Mouse (Mus musculus) right cerebral cortex, postnatal 36 days (tissue): Measurements from ENCODE around the gene Fam107b.
A peak's percentile ranks its signal among the peaks of the same experiment; 100 is the strongest.

Experiments used
- DNase-seq, 2 experiments: peaks; one replicate each; pipeline ENCODE4 v3.0.0; 2022; ENCODE audit warnings: low spot score in 2 of 2, mixed read lengths in 1 of 2

Gene Fam107b

DNA sequence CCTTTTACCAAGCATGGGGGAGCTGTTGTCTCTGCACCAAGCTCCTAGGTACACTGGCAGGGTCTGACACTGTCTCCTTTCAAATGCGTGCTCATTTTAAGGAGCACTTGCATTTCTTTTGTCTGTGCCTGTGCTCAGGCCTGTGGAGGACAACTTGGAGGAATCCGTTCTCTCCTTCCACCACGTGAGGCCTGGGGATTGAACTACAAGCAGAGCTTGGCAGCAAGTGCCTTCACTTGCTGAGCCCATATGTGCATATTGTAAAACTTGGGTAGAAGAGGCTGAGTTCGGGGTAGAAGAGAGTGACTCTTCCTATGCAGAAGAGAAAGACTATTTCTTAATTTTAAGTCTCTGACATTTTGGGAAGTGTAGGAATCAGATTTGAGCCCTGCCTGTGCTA lies 202.8 kb downstream of the Fam107b start:
- DNase-seq, result no peak

DNA sequence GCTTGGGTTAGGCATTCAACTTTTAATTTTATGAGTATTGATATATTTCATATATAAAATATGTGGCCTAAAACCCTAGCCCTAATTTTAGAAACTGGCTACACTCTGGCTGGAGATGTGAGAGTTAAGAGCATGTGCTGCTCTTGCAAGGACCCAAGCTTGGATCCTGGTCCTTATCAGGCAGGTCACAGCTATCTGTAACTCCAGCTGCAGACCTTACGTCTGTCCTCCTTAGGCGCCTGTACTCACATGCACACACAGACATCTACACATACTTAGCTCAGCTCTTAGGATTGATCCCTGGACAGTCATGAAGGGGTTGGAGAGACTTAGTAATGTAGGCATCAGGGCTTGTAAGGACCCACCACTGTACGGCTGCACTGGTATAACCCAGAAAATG lies 205.3 kb downstream of the Fam107b start:
- DNase-seq, result no peak

GRCm38 (mm10) chr2:3776045-3776444 lies 205.8 kb downstream of the Fam107b start:
- DNase-seq, result no peak

- DNase-seq, result no peak
Observed at GRCm38 (mm10) chr2:3777696-3778095, 207.4 kb downstream of the Fam107b start.

- DNase-seq, result no peak
Observed at GRCm38 (mm10) chr2:3785546-3785945, 215.3 kb downstream of the Fam107b start.

GRCm38 (mm10) chr2:3787752-3788423 lies 217.6 kb downstream of the Fam107b start:
- no peak for DNase-seq

GRCm38 (mm10) chr2:3788424-3788786 lies 218.1 kb downstream of the Fam107b start:
- DNase-seq, result no peak

DNA sequence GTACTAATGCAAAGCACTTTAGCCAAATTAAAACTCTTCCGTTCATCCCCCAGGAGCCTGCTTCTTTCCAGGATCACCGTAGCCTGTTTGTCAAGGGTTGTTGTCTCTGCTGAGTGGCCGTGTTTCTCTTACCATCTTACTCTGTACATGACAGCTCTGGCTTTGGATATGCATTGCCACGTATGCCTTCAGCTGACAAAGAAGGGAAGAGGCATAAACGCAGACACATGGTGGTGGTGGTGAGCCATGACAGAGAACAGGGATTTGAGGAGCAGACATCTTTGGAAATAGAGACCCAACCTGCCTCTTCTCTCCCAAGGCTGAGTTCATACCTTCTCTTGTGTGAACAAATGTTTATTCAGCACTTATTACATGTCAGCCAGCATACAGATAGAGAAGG lies 226.3 kb downstream of the Fam107b start:
- no peak for DNase-seq

GRCm38 (mm10) chr2:3799767-3800554 lies 229.7 kb downstream of the Fam107b start:
- DNase-seq, result no peak

- no peak for DNase-seq
Observed at GRCm38 (mm10) chr2:3800555-3800878, 230.2 kb downstream of the Fam107b start.

DNA sequence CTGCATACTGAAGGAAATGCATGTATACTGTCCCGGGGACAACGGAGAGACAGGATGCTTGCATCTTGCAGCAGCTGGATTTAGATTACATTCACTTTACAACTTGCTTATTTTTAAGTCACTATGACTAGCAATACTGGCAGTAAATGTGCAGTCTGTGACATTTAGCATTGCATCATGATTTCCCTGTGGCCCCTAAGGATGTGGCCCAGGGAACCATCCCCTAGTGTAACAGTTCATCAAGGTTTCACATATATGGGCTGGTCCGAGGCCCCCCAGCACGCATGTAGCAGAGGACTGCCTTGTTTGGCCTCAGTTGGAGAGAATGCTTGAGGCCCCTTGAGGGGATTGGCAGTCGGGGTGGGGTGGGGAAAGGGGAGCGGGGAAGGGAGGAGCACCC lies 235.5 kb downstream of the Fam107b start:
- DNase-seq, result no peak

DNA sequence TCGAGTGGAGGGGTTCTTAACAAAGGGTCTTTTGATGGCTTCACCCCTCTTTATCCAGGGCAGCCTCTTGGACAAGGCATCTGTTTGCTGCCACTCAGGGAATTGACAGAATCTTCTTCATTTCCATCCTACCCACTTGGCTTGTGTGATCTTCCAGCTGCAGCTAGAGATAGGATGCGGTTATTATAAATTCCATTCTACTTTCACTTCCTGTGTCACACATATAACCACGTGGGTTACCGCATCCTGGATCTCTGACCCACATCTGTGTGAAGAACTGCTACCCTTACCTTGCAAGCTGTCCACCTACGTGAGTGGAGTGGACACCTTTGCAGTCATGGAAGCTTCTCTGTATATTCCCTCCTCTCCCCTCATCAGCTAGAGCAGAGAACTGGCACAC lies 240.0 kb downstream of the Fam107b start:
- no peak for DNase-seq

- DNase-seq, result peak; percentile 56 to 83
Observed at GRCm38 (mm10) chr2:3816142-3816609, 245.9 kb downstream of the Fam107b start.

- DNase-seq, result no peak
Observed at GRCm38 (mm10) chr2:3817626-3818025, 247.3 kb downstream of the Fam107b start.

GRCm38 (mm10) chr2:3822483-3823455 lies 252.5 kb downstream of the Fam107b start:
- no peak for DNase-seq
